Mouse (Mus musculus): Measurements from ENCODE around the gene Epha2.

The Epha2 gene

DNA sequence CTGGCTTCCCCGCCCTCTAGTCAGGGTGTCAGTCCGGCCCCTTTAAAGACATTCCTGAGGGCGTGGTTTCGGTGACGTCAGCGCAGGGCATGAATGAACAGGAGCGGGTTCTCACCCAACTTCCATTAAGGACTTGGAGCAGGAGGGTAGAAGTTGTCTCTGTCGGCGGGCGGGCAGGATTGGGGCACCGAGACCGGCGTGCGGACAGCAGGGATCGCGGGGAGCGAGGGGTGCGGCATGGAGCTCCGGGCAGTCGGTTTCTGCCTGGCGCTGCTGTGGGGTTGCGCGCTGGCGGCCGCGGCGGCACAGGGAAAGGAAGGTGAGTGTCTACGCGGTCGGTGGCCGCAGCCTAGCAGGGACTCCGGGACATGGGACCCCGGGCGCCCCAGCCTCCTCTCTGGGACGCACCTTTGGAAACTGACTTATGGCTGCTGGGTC is at the start of gene Epha2:
Gene Epha2, plus strand, starts transcription at position 125 of the 438 bp plus-strand sequence.
- peak; percentile 95 for DNase-seq

DNA sequence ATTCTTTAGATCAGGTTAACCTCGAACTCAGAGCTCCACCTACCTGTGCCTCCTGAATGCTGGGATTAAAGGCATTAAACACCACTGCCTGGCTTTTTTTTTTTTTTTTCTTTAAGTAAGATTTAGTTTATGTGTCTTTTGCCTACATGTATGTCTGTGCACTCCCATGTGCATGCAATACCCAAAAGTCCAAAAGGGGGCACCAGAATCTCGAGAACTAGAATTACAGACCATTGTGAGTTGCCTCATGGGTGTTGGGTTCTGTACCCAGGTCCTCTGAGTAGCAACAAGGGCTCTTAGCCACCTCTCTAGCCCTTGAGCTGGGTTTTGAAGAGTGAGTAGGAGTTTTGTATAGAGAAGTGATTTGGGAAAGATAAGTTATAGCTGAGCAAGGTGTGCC is 48.4 kb upstream of the Epha2 start:
- no peak for DNase-seq

DNA sequence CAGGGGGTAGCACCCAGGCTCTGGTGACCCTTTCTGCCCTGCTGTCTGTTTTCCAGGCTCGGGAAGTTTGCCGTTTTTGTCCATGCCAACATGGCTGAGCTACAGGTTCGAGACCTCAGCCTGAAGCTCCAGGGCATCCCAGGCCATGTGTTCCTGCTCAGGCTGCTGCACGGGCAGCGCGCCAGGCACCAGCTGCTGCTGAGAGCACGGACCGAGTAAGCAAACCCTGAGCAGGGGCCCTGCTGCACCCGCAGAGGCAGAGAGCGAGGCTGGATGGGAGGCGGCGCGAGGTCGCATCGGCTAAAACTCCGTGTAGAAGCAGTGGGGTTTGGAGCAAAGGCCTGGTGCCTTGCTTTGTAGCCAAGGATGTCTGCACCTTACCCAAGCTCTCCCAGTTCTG is 46.8 kb upstream of the Epha2 start:
- peak; percentile 76 for DNase-seq

DNA sequence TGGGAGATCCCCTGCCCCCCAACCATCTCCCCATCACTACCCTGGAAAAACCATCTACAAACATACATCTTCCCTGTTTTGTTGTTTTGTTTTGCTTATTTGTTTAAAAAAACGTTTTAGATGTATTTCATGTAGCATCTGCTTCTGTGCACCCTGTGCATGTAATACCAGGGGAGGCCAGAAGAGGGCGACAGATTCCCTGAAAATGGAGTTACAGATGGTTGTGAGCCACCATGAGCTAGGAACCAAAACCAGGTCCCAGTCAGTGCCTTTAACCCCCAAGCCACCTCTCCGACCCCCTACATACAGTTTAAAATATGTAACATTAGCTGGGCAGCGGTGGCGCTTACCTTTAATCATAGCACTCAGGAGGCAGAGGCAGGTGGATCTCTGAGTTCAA is 43.6 kb upstream of the Epha2 start:
- no peak for DNase-seq

DNA sequence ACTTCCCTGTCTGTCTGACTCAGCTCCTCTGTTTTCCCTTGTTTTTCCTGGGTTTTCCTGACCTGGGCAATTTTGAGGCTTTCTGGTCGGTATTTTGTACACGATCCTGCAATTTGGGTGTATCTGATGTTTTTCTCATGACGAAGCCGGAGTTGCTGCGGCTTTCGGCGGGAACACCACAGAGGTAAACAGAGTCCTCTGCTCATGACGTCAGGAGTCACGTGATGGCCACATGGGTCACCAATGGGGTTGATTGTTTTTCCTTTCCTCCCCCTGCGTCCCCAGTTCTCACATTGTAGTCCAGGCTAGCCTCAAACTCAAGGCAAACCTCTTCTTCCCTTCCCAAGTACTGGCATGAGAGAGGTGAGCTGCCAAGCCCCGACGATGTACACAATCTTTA is 41.6 kb upstream of the Epha2 start:
- no peak for DNase-seq

- DNase-seq: peak; percentile 88
Measured at GRCm38 (mm10) chr4:141260007-141260723, 40.9 kb upstream of the Epha2 start.

GRCm38 (mm10) chr4:141262906-141263637 is 38.0 kb upstream of the Epha2 start:
- no peak for DNase-seq

DNA sequence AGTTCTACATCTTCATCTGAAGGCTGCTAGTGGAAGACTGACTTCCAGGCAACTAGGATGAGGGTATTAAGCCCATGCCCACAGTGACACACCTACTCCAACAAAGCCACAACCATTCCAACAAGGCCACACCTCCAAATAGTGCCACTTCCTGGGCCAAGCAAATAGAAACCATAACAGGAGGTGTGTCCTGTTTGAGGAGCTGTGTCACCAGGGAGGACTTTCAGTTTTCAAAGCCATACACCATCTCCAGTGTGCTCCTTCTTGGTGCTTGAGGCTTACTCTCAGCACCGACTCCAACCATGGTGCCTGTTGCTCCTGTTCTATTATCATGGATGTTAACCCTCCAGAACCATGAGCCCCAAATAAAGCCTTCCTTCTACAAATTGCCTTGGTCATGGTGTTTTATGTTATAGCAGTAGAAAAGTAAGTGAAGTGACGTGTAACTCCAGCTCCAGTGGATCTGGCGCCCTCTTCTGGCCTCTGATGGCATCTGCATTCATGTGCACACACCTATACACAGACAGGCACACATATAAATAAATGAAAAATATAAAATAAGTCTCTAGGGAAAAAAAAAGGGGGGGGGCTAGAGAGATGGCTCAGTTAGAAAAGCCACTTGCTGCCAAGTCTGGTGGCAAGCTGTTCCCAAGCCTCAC is 34.9 kb upstream of the Epha2 start:
- no peak for DNase-seq

- no peak for DNase-seq
Measured at GRCm38 (mm10) chr4:141267250-141267649, 33.8 kb upstream of the Epha2 start.

DNA sequence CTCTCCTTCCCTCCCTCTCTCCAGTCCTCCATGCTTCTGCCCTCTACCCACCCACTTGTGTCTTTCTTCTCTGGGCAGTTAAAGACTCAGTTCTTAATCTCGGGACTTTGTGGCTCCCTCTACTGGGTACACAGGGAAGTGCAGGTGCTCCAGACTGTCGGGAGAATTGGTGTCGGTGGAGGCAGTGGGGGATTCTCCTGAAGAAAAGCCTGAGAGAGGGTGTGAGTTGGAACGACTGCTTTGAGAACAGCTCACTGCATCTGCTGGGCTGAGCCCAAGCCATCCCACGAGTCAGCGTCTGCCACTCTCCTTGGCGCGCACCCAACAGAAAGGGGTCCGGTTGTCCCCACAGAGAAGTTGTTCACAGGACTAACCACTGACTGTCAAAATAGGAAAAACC is 33.2 kb upstream of the Epha2 start:
- peak; percentile 85 for DNase-seq

- no peak for DNase-seq
Measured at GRCm38 (mm10) chr4:141268350-141268749, 32.7 kb upstream of the Epha2 start.

- DNase-seq: no peak
Measured at GRCm38 (mm10) chr4:141269080-141269479, 32.0 kb upstream of the Epha2 start.

DNA sequence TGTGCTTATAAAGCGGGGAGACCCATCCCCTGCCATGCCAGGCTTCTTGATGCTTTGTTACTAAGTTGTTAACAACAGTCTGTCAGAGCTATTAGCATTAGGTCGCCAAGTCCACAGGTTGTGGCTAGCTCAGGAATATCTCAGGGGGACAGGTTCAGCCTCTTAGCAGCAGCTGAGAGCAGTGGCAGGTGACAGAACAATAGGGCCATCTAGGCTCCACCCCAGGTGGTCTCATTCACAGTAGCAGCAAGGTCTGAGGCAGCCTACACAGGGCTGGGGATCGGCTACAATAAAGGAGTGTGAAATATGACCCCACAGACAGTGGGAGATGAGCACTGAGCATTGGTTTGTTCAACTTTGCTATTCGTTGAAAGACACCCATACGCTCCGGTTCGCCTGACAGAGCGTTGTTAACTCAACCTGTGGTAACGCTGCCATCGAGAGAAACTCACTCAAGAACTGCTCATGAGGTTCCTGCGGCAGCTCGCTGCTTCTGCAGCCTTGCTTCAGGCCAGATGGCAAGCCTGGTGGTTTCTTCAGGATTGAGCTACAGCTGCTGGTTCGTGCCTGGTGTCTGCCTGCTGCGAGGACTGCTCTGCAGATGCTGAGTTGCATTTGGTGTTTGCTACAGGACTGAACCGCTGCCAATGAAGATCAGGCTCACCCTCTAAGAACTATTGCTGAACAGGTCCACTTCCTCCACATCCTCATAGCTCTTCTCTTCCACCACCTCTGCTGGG is 30.7 kb upstream of the Epha2 start:
- no peak for DNase-seq

DNA sequence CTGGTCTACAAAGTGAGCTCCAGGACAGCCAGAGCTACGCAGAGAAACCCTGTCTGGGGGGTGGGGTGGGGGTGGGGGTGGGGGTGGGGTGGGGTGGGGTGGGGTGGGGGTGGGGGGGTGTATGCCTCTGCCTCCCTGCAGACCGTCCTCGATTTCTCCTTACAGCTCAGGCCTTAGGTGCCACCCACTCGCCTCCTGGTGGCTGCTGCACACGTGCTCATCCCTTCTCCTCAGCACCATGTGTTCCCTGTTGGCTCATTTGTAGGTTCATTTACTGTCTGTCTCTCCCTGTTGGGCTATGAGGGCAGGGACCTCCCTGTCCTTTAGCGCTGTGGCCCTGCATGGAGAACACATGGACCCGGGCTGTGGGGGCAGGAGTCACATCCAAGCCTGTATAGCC is 29.8 kb upstream of the Epha2 start:
- DNase-seq: no peak

DNA sequence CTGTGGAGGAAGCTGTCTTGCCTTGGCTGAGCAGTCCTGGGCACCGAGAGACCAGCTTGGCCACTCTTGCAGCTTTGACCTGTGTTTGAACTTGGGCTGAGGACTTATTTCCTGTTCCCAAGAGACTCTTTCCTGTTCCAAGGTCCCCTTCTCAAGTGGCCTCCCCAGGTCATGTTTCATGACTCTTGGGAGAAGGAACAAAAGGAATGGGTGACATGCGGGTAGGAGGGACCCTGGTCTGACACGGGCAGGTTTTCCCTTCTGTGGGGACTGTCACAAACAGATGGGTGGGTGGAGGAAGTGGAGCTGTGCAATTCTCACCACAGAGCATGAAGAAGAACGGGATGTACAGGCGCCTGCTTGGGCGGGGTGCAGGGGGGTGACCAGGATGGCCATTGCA is 29.3 kb upstream of the Epha2 start:
- peak; percentile 56 for DNase-seq

DNA sequence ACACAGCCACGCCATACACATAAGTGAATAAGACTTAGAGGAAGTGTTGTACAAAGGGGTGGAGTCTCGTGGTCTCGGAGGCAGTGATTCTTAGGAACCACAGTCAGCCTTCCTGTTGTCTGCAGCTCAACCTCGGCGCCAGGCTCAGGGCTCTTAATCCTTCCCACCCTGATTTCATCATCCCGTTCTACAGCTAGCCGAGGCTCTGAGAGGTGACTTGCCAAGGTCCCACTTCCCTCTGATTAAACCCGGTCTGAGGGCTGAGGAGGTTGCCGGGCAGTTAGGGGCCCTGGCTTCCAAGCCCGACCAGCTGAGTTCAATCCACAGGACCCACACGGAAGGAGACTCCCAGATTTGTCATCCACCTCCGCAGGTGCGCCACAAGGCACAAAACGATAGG is 28.2 kb upstream of the Epha2 start:
- DNase-seq: peak; percentile 66

- peak; percentile 93 for DNase-seq
Measured at GRCm38 (mm10) chr4:141273296-141273695, 27.7 kb upstream of the Epha2 start.

DNA sequence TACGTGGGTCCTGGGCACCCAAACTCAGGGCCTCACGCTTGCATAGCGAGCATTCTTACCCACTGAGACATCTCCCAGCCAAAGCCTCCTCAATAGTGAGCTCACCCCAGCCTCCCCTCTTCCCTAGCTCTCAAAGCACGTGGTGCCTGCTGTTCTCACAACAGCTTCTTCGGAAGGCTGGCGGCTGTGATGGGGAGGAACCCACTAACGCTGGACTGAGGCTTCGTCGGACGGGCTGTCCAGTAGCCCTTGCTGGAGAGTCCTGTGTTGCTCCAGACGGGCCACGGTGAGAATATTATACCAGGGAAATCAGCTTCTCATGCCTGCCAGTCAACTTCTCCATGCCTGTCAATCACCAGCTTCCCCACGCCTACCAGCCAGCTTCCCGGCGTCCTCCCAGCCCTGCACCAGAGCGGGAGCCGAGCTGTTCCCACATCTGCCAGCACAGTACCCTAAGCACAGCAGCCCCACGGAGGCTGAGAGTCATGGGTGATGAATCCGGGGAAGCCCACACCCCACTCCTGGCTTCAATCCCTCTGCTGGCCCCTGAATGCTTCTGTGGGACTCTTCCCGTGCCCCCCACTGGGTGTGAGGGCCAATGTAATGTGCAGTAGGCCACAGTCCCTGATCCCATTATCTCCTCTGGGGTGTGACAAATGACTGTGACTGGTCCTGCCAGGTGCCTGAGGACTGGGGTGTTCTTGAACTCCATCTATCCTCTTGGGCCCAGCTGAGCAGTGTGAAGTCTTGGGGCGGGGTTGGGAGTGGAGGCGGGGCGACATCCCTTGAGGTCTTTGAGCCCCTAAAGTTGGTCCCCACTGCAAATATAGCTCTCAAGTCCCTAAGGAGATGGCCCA is 26.3 kb upstream of the Epha2 start:
- DNase-seq: no peak

DNA sequence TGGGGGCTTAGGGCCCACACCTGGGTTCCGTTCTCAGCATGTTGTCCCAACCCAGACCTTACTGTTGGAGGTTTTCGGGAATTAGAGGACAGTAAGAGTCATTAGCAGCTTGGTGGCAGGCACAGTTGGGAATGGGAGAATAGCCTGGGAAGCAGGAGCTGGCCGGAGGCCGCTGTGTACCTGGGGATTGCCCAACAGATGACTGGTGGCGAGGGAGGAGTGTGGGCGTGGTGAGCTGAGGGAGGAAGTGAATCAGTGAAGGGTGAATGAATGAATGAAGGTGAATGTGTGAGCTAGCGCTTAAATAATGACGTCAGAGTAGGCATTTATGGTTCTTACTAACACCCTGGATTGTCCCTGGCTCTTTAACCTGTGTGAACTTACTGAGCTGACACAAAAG is 23.9 kb upstream of the Epha2 start:
- DNase-seq: no peak

DNA sequence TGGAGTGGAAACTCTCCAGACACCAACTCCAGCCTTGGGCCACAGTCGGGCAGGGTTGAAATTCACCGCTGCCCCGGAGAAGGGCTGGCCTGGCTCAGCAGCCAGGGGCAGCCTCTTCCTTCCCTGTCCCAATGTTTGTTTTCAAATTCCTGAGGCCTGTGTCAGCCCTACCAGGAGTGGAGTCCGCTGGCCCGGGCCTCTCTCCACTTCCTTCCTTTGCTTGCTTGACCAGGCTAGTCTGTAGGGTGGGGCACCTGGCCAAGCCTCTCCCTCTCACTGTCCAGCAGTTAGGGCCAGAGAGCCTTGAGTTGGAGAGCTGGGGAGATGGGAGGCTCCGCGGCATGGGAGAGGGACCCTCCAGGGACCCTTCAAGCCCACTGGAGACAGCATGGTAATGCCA is 22.9 kb upstream of the Epha2 start:
- peak; percentile 95 for DNase-seq

DNA sequence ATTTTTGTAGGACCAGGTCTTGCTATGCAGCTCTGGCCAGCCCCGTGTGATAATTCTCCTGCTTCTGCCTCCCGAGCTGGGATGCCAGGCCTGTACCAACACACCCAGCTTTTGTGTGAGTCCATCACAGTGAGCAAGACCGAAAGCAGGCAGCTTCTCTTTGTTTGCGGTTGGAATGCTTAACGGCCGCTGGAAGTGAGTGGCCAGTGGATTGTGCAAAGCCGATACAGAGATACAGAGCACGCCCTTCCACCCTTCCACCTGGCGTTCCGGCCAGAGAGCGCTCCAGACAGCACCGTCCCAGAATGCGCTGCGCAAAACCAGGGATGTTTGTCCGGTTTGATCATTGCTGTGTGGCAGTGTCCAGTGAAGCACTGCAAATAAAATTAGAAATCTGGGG is 21.7 kb upstream of the Epha2 start:
- DNase-seq: peak; percentile 69

- DNase-seq: no peak
Measured at GRCm38 (mm10) chr4:141279783-141280182, 21.3 kb upstream of the Epha2 start.

All from lung, postnatal 10 days (tissue).